Mouse (Mus musculus): ENCODE measurements around the gene Zfp715.

DNA sequence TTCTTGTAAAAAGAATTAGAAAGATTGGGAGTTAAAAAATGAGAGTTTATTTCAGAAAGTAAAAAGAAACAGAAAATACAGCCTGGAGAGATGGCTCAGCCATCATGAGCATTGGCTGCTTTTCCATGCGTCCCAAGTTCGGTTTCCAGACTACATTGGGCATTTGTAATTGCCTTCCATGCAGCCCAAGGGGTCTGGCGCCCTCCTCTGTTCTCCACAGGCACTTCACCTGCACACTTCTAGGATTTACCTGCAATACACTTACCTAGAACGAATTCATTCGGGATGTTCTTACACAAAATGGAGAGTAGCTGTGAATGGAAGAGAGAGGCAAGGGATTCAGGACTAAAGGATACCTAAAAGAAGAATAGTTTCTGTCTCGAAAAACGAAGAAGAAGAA, 20.1 kb upstream of the Zfp715 start:
- TF ChIP-seq TAL1 (IDR thresholded peaks at IDR 0.05; ENCODE audit: low read length) (no peak), GATA1 (IDR thresholded peaks at IDR 0.05; ENCODE audit: low read length) (no peak)
